Mouse (Mus musculus) midbrain, postnatal 0 days (tissue): ENCODE measurements around the gene Sh3bgrl3. TPM values are rescaled to one million over a fixed set of nuclear protein-coding genes. Genes with fewer than 3 reads are reported as not detected.
A peak's percentile ranks its signal among the peaks of the same experiment; 100 is the strongest.
"Not testable (repeated sequence)": the region's sequence is repeated elsewhere in the genome, so short reads cannot be mapped to it uniquely, and the experiment has no call there.

Experiments
- ATAC-seq: fragments of 200-750 bp; cut with Nextera tagmentation; 2 replicates; pipeline ENCODE4 v1.8.0; 2017; ENCODE audit warnings: moderate number of reproducible peaks, mild to moderate bottlenecking, moderate TSS enrichment, moderate library complexity; ENCODE audit not compliant: low FRiP score
- DNase-seq: peaks from one replicate; pipeline ENCODE4 v3.0.0-alpha.2; 2015; ENCODE audit warnings: low spot score
- H3K27ac ChIP-seq: fragments of 300-500 bp; sonication (generic); 2 replicates; pipeline ENCODE4 v1.5.1; 2014; ENCODE audit warnings: low read depth, mild to moderate bottlenecking, low read length, mixed read lengths
- H3K27me3 ChIP-seq: fragments of 300-500 bp; sonication (generic); 2 replicates; pipeline ENCODE4 v1.6.1; 2014; ENCODE audit warnings: low read length, control low read depth, mixed read lengths; ENCODE audit not compliant: insufficient read depth
- H3K36me3 ChIP-seq: fragments of 300-500 bp; sonication (generic); 2 replicates; pipeline ENCODE4 v1.6.1; 2014; ENCODE audit warnings: low read length, control low read depth, mixed read lengths; ENCODE audit not compliant: insufficient read depth
- H3K4me1 ChIP-seq: fragments of 300-500 bp; sonication (generic); 2 replicates; pipeline ENCODE4 v1.6.1; 2014; ENCODE audit warnings: mild to moderate bottlenecking, control low read depth, antibody characterized with exemption, low read length, mixed read lengths; ENCODE audit not compliant: insufficient read depth
- H3K4me2 ChIP-seq: fragments of 300-500 bp; sonication (generic); 2 replicates; pipeline ENCODE4 v1.6.1; 2014; ENCODE audit warnings: low read depth, mild to moderate bottlenecking, low read length, mixed read lengths; ENCODE audit not compliant: poor library complexity, severe bottlenecking
- H3K4me3 ChIP-seq: fragments of 300-500 bp; sonication (generic); 2 replicates; pipeline ENCODE4 v1.5.1; 2014; ENCODE audit warnings: low read depth, mild to moderate bottlenecking, low read length, moderate library complexity
- H3K9ac ChIP-seq: fragments of 300-500 bp; sonication (generic); replicated peaks from 2 replicates; pipeline ENCODE4 v1.6.1; 2014; ENCODE audit warnings: mild to moderate bottlenecking, low read length, moderate library complexity, mixed read lengths; ENCODE audit not compliant: poor library complexity, severe bottlenecking
- H3K9me3 ChIP-seq: fragments of 300-500 bp; sonication (generic); 2 replicates; pipeline ENCODE4 v1.6.1; 2016; ENCODE audit warnings: low read length, control low read depth
- CTCF ChIP-seq: IDR thresholded peaks from 2 replicates; pipeline ENCODE4 v1.5.1; 2016; ENCODE audit warnings: antibody characterized with exemption, mild to moderate bottlenecking
- WGBS: fragments of 180-500 bp; shearing (Covaris S2); extraction: QIAGEN DNeasy Blood & Tissue Kit; methylation state at CpG from one replicate; pipeline ENCODE4 v1.1.7; 2014; 5-methylcytosine and 5-hydroxymethylcytosine counted together
- polyA plus RNA-seq: library from polyadenylated mRNA; unstranded; fragments of >200 nt; fragmentation: Nextera tagmentation; extraction: Ambion mirVana; gene quantifications from 2 replicates; pipeline ENCODE4 v1.2.1, GENCODE M21; 2015
- total RNA-seq: library from RNA; depleted of rRNA; stranded (reverse); fragments of >200 nt; gene quantifications from 2 replicates; pipeline ENCODE4 v1.2.3, GENCODE M21; 2014

Sh3bgrl3 gene
- total and polyA plus RNA-seq, 2 experiments from 2014 or later: 224 to 565 TPM

GRCm38 (mm10) chr4:134164591-134164990, 36.0 kb upstream of the Sh3bgrl3 start:
- Histone ChIP-seq H3K4me2 (no peak overlapping the region), H3K4me3 (no peak overlapping the region), H3K36me3 (peaks cover 2% of the 10 kb centered on the region; the same call in 1 of the 2 replicates), H3K27me3 (no peaks in the 10 kb centered on the region), H3K27ac (no peak overlapping the region), H3K4me1 (no peaks in the 10 kb centered on the region), H3K9me3 (no peaks in the 10 kb centered on the region), H3K9ac (no peak overlapping the region)
- no peak for ATAC-seq
- WGBS: 93% methylated on average over 5 of the region's 6 CpGs
- no peak for DNase-seq
- no peak for TF ChIP-seq CTCF

GRCm38 (mm10) chr4:134160071-134160470, 31.5 kb upstream of the Sh3bgrl3 start:
- H3K9ac ChIP-seq: not testable (repeated sequence)

DNA sequence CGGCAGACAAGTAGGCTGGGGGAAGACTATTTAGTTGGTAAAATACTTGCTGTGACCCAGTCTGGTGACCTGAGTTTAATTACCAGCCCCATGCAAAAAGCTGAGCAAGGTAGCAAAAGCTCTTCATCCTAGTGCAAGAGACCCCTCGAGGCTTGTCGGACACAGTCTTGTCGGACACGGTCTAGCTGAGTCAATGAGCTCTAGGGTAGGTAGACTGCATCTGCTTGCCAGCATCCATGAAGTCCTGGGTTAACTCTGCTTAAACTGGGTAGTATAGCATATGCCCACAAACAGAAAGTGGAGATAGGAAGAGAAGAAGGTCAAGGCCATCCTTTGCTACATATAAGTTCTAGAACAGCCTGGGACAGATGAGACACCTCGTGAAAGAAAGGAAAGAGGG, 30.2 kb upstream of the Sh3bgrl3 start:
- no peaks in the 10 kb centered on the region for H3K9me3 ChIP-seq
- no peaks in the 10 kb centered on the region for H3K4me1 ChIP-seq
- H3K27me3 ChIP-seq: no peaks in the 10 kb centered on the region
- no peak overlapping the region for H3K4me2 ChIP-seq
- ATAC-seq (no peak), DNase-seq (no peak)
- H3K27ac ChIP-seq: no peak overlapping the region
- TF ChIP-seq CTCF: no peak
- H3K4me3 ChIP-seq: no peak overlapping the region
- H3K9ac ChIP-seq: no peak overlapping the region
- 80% methylated on average over 6 of the region's 6 CpGs for WGBS
- peaks cover 3% of the 10 kb centered on the region; the same call in 1 of the 2 replicates for H3K36me3 ChIP-seq

More at GRCm38 (mm10) chr4:134160071-134160470, 31.5 kb upstream of the Sh3bgrl3 start:
- DNase-seq, H3K36me3 ChIP-seq, H3K27me3 ChIP-seq, ATAC-seq, H3K4me1 ChIP-seq, H3K27ac ChIP-seq, H3K9me3 ChIP-seq: not testable (repeated sequence)
- Histone ChIP-seq H3K4me2 (peak overlapping the region; percentile 42), H3K4me3 (peak overlapping the region; percentile 37)
- 8% methylated on average over 30 of the region's 30 CpGs for WGBS

- no peak for ATAC-seq
- Histone ChIP-seq H3K27me3 (no peaks in the 10 kb centered on the region), H3K9ac (no peak overlapping the region), H3K4me3 (no peak overlapping the region), H3K4me2 (no peak overlapping the region), H3K36me3 (peaks cover 3% of the 10 kb centered on the region; the same call in 1 of the 2 replicates), H3K9me3 (no peaks in the 10 kb centered on the region), H3K27ac (no peak overlapping the region), H3K4me1 (no peaks in the 10 kb centered on the region)
- no peak for DNase-seq
- TF ChIP-seq CTCF: no peak
- WGBS: 83% methylated on average over 2 of the region's 2 CpGs
Measured at GRCm38 (mm10) chr4:134157558-134157957, 29.0 kb upstream of the Sh3bgrl3 start.

DNA sequence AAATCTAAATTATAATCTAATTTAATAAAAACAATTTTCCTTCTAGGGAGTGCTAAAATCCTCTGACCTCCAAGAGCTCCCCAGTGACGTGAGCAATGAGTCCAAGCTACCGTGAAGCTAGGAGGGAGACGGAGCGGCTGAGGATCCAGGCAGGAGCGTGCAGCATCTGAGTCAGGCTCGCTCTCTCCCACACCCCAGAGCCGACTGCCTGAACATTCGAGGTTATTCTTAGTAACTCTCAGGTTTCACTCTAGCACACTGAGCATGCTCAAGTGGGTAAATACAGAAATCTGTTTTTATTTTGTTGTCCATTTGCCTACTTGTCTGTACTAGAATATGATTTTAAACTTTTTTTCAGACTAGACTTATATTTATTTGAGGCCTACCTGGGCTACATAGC, 28.2 kb upstream of the Sh3bgrl3 start:
- Histone ChIP-seq H3K36me3 (peaks cover 8% of the 10 kb centered on the region), H3K27ac (no peak overlapping the region), H3K9ac (no peak overlapping the region), H3K27me3 (no peaks in the 10 kb centered on the region), H3K4me3 (no peak overlapping the region), H3K4me2 (no peak overlapping the region), H3K9me3 (no peaks in the 10 kb centered on the region), H3K4me1 (no peaks in the 10 kb centered on the region)
- WGBS: 71% methylated on average over 8 of the region's 8 CpGs
- TF ChIP-seq CTCF: no peak
- no peak for ATAC-seq
- no peak for DNase-seq

DNA sequence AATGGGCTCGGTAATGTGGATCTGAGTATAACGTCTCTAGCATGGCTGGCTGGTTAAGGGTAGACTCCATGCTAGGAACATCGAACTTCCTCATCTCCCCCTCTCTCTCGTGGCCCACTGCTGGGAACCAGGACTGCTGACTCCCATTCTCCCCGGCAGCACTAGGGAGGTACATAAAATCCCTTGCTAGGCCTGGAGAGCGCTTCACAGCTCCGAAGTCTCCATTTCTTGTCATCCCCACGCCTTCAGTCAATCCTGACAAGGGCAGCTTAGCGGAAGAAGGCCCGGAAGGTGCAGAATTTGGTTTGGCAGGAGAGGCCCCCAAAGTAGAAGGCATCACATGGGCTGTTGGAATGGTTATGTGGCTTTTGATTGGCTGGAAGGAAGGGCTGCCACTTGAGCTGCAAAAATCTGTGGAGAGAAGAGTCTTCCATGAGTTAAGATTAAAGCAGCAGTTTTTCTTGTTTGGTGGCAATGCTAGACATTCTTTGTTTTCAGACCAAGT, 27.4 kb upstream of the Sh3bgrl3 start:
- Histone ChIP-seq H3K4me3 (no peak overlapping the region), H3K4me1 (no peaks in the 10 kb centered on the region), H3K4me2 (no peak overlapping the region), H3K36me3 (peaks cover 15% of the 10 kb centered on the region), H3K9ac (no peak overlapping the region), H3K27ac (no peak overlapping the region), H3K9me3 (no peaks in the 10 kb centered on the region), H3K27me3 (no peaks in the 10 kb centered on the region)
- no peak for TF ChIP-seq CTCF
- DNase-seq (no peak), ATAC-seq (no peak)
- 94% methylated on average over 10 of the region's 10 CpGs for WGBS
